Mouse (Mus musculus) heart, adult 2 months (tissue): ENCODE measurements around the gene Tmem131l. TPM values are rescaled to one million over a fixed set of nuclear protein-coding genes. Genes with fewer than 3 reads are reported as not detected.

ENCODE experiments used
- DNase-seq, 2 experiments: peaks; one replicate each; pipeline ENCODE4 v3.0.0; 2021
- H3K27ac ChIP-seq: fragments of 200-600 bp; 2 replicates; pipeline ENCODE4 v1.8.1; 2022
- H3K27me3 ChIP-seq: fragments of 200-500 bp; 2 replicates; pipeline ENCODE4 v1.6.1; 2012; ENCODE audit warnings: mild to moderate bottlenecking, low read length, inconsistent platforms, mixed read lengths; ENCODE audit not compliant: control insufficient read depth, insufficient read depth
- H3K36me3 ChIP-seq: fragments of 200-500 bp; 2 replicates; pipeline ENCODE4 v1.6.1; 2012; ENCODE audit warnings: low read length, inconsistent platforms; ENCODE audit not compliant: control insufficient read depth, insufficient read depth
- H3K4me1 ChIP-seq: fragments of 200-500 bp; 2 replicates; pipeline ENCODE4 v1.6.1; 2011; ENCODE audit warnings: low read length; ENCODE audit not compliant: control insufficient read depth, insufficient read depth
- H3K4me3 ChIP-seq: fragments of 200-600 bp; 2 replicates; pipeline ENCODE4 v1.8.1; 2022
- H3K79me2 ChIP-seq: fragments of 200-500 bp; replicated peaks from 2 replicates; pipeline ENCODE4 v1.6.1; 2012; ENCODE audit warnings: mild to moderate bottlenecking, inconsistent platforms, low read length, moderate library complexity, mixed read lengths; ENCODE audit not compliant: control insufficient read depth, insufficient read depth
- H3K9ac ChIP-seq: fragments of 200-500 bp; 2 replicates; pipeline ENCODE4 v1.6.1; 2012; ENCODE audit warnings: low read depth, mild to moderate bottlenecking, control low read depth, inconsistent platforms, low read length, mixed read lengths
- CTCF ChIP-seq: fragments of 200-600 bp; IDR thresholded peaks from 2 replicates; pipeline ENCODE4 v1.8.1; 2022; ENCODE audit warnings: antibody characterized with exemption, mild to moderate bottlenecking, moderate library complexity
- EP300 ChIP-seq: fragments of 200-500 bp; IDR thresholded peaks from 2 replicates; pipeline ENCODE4 v1.6.1; 2011; ENCODE audit warnings: low read depth, low read length, control low read depth; ENCODE audit not compliant: insufficient read depth
- POLR2A ChIP-seq: fragments of 200-500 bp; IDR thresholded peaks from 2 replicates; pipeline ENCODE4 v1.6.1; 2011; ENCODE audit warnings: mild to moderate bottlenecking, low read depth, low read length, control low read depth; ENCODE audit not compliant: insufficient read depth
- WGBS: fragments of 180-500 bp; shearing (Covaris S2); methylation state at CpG from one replicate; pipeline ENCODE4 v1.1.7; 2018; 5-methylcytosine and 5-hydroxymethylcytosine counted together
- intact Hi-C: fragments of 180-260 bp; cut with DNase I; formaldehyde crosslinking; loops from one replicate; pipeline ENCODE4 v1.15.1; 2025
- polyA plus RNA-seq: library from polyadenylated mRNA; depleted of rRNA; stranded (reverse); fragments of >200 nt; gene quantifications from 2 replicates; pipeline ENCODE4 v1.2.3, GENCODE M21; 2012
- total RNA-seq, 2 experiments: library from RNA; stranded (reverse); gene quantifications; 2 replicates each; pipeline ENCODE4 v1.2.3; 2021

The Tmem131l gene
- total and polyA plus RNA-seq, 3 experiments, result 17.3 to 23.4 (median 22.0) TPM

DNA sequence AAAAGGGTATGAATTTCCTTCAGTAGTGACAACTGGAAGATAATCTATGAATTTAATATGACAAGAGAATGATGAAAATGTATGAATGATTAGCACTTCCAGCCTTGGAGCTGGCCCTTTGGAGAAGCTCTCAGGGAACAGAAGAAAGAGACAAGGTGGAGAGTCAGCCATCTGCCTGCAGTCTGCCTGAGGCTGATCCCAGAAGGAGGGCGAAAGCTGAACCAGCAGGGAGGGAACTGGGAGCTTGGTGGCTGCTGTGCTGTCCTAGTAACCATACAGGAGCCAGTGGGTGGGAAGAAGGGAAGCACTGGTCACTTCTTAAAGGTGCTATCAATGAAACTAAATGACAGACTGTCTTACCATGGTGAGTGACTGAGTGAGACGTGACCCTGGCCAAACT is 74.6 kb downstream of the Tmem131l start:
- TF ChIP-seq POLR2A, result no peak
- TF ChIP-seq CTCF, result no peak
- TF ChIP-seq EP300, result no peak
- Histone ChIP-seq H3K4me1 (peaks cover 9% of the 10 kb centered on the region; the same call in 1 of the 2 replicates), H3K4me3 (no peak overlapping the region), H3K9ac (no peak overlapping the region), H3K27ac (peak overlapping the region; percentile 1; the same call in 1 of the 2 replicates), H3K79me2 (no peaks in the 10 kb centered on the region), H3K36me3 (no peaks in the 10 kb centered on the region), H3K27me3 (no peaks in the 10 kb centered on the region)
- intact Hi-C loops, result no loop called here
- 70% methylated on average over 2 of the region's 2 CpGs for WGBS
- DNase-seq, result no peak

DNA sequence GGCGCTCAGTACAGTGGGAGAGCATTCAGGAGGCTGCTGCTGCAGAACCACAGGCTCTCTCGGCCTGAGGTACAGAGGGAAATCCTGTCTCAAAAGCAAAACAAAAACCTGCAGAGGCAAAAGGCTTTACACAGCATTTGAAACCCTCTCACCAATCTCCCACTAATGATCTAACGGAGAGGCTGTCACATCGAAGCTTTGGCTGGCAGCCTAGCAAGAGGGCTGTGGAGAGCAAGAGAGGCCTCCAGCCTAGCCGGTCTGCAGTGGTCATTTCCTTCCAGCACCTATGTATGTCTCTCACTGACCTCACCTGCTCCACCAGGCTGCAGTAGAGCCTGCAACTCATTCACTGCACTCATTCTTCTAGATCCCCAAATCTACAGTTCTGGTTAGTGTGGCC is 76.3 kb downstream of the Tmem131l start:
- H3K79me2 ChIP-seq, result no peaks in the 10 kb centered on the region
- no peaks in the 10 kb centered on the region for H3K27me3 ChIP-seq
- no peak for DNase-seq
- intact Hi-C loops, result no loop called here
- H3K9ac ChIP-seq, result no peak overlapping the region
- H3K36me3 ChIP-seq, result no peaks in the 10 kb centered on the region
- H3K4me1 ChIP-seq, result peaks cover 5% of the 10 kb centered on the region; the same call in 1 of the 2 replicates
- no peak overlapping the region for H3K4me3 ChIP-seq
- TF ChIP-seq EP300 (no peak), CTCF (no peak), POLR2A (no peak)
- H3K27ac ChIP-seq, result no peak overlapping the region
- WGBS, result 55% methylated on average over 5 of the region's 5 CpGs

DNA sequence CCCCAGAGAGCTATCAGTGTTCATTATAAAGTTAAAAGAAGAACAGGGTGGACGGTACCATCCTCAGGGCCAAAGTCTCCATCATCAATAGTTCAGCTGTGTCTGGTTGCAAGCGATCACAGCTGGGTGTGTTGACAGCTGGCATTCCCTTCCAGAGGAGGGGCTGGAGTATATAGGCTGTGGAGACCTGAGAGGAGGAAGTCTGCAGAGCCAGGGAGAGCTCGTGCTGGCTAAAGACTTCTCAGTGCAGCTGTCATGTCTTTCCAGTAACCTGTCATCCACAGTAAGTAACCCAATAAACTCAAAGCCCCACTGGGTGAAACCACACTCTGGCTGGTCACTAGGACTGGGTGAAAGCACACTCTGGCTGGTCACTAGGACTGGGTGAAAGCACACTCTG is 77.4 kb downstream of the Tmem131l start:
- 44% methylated on average over 3 of the region's 3 CpGs for WGBS
- Histone ChIP-seq H3K27ac (no peak overlapping the region), H3K4me3 (no peak overlapping the region), H3K9ac (no peak overlapping the region), H3K36me3 (no peaks in the 10 kb centered on the region), H3K4me1 (peaks cover 5% of the 10 kb centered on the region; the same call in 1 of the 2 replicates), H3K27me3 (no peaks in the 10 kb centered on the region), H3K79me2 (no peaks in the 10 kb centered on the region)
- intact Hi-C loops, result no loop called here
- no peak for TF ChIP-seq POLR2A
- no peak for TF ChIP-seq CTCF
- no peak for TF ChIP-seq EP300
- DNase-seq, result no peak

DNA sequence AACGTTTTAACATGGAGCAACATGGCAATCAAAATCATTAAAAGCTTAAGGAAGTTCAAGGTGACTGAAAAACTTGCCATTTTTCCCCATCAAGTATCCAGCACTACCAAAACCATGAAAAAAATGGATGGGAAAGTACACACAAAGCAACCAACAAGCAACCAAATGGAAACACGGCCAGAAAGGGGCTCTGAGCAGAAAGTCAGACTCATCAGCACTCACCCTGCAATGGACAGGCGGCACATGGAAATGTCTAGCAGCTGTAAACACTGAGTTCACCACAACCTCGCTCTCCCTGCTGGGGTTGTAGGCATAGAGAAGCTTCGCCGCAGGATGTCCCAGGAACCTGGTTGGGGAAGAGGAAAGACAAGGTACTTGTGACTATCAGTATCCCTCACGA is 77.9 kb downstream of the Tmem131l start:
- H3K4me1 ChIP-seq, result peaks cover 5% of the 10 kb centered on the region; the same call in 1 of the 2 replicates
- DNase-seq, result no peak
- no peaks in the 10 kb centered on the region for H3K27me3 ChIP-seq
- no peak overlapping the region for H3K27ac ChIP-seq
- WGBS, result 89% methylated on average over 7 of the region's 7 CpGs
- TF ChIP-seq EP300, result no peak
- no peaks in the 10 kb centered on the region for H3K79me2 ChIP-seq
- intact Hi-C loops, result no loop called here
- H3K4me3 ChIP-seq, result no peak overlapping the region
- no peak overlapping the region for H3K9ac ChIP-seq
- no peaks in the 10 kb centered on the region for H3K36me3 ChIP-seq

DNA sequence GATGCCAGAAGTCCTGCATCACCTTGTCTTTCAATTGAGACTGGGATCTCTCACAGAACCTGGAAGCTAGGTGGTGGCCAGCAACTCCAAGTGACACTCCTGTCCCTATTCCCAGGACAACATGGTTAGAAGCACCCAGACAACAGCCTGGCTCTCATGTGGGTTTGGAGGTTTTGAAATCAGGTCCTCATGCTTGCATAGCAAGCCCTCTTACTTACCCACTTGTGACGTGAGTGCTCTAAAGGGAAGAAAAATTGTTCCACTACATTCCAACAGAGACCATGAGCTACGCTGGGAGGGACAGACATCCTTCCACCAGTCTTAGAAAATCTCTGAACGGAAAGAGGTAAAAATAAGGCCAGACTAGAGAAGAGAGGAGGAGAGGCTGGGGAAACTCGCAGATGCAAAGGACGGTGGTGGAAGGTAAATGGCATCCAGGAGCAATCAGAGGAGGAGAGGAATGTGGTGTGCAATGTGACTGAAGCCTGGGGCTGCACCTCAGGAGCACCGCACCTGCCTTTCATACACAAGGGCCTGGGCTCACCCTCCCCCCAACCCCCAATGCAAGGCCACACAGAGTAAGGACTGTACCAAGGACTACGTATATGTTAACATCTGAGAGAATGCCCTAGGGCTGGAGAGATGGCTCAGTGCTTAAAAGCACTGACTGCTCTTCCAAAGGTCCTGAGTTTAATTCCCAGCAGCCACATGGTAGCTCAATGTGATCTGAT is 80.9 kb downstream of the Tmem131l start:
- TF ChIP-seq CTCF, result no peak
- TF ChIP-seq EP300, result no peak
- no peak for TF ChIP-seq POLR2A
- H3K27ac ChIP-seq, result no peak overlapping the region
- no peaks in the 10 kb centered on the region for H3K27me3 ChIP-seq
- H3K79me2 ChIP-seq, result no peaks in the 10 kb centered on the region
- H3K4me3 ChIP-seq, result no peak overlapping the region
- intact Hi-C loops, result no loop called here
- H3K4me1 ChIP-seq, result no peaks in the 10 kb centered on the region; the same call in 1 of the 2 replicates
- no peak for DNase-seq
- H3K36me3 ChIP-seq, result no peaks in the 10 kb centered on the region
- WGBS, result 95% methylated on average over 7 of the region's 7 CpGs
- no peak overlapping the region for H3K9ac ChIP-seq

DNA sequence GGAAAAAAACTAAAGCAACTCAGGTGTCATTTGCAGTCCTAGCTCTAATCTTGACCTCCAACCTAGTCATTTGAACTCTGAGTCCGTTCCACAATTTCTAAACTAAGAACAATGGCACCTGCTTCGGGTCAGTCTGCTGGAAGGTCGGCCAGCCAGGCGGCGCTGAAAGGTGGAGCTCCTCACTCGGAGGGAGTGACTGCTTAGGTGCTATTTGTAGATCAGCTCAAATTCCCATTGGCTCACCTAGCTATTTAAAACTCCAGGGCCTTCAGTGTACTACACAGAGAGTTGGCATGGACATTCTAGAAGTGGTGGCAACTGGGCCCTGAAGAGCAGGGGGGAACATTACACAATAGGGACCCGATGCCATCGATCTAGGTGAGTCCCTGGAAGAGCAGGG is 86.1 kb downstream of the Tmem131l start:
- WGBS, result 66% methylated on average over 8 of the region's 8 CpGs
- intact Hi-C loops, result loop anchor here (2.0 kb wide), 2 partner anchors 37 to 87 kb away; partner anchors contain the start of gene Tmem131l
- DNase-seq, result peak in 1 of 2 experiments; percentile 72
- Histone ChIP-seq H3K79me2 (no peaks in the 10 kb centered on the region), H3K4me3 (no peak overlapping the region), H3K9ac (peak overlapping the region; percentile 25; the same call in 1 of the 2 replicates), H3K4me1 (no peaks in the 10 kb centered on the region; the same call in 1 of the 2 replicates), H3K36me3 (no peaks in the 10 kb centered on the region), H3K27me3 (no peaks in the 10 kb centered on the region), H3K27ac (peak overlapping the region; percentile 69)
- TF ChIP-seq EP300 (peak; percentile 47; the same call in 1 of the 2 replicates), CTCF (peak; percentile 44), POLR2A (0 out of 2 replicates have a peak, but pooled peaks have one; percentile 27)
